Mouse (Mus musculus): Measurements from ENCODE around the gene Coro6. TPM values are rescaled to one million over a fixed set of nuclear protein-coding genes. Genes with fewer than 3 reads are reported as not detected.

Gene Coro6
- polyA plus RNA-seq, 1 experiment: 0.02 TPM

GRCm38 (mm10) chr11:77511336-77511735 lies 49.1 kb downstream of the Coro6 start:
- TF ChIP-seq GATA1 (IDR thresholded peaks at IDR 0.05; ENCODE audit: low read length): no peak

GRCm38 (mm10) chr11:77512891-77513810 lies 50.9 kb downstream of the Coro6 start:
- TF ChIP-seq GATA1 (IDR thresholded peaks at IDR 0.05; ENCODE audit: low read length): no peak

GRCm38 (mm10) chr11:77513811-77514170 lies 51.6 kb downstream of the Coro6 start:
- TF ChIP-seq GATA1 (IDR thresholded peaks at IDR 0.05; ENCODE audit: low read length): no peak

GRCm38 (mm10) chr11:77514281-77514831 lies 52.1 kb downstream of the Coro6 start:
- no peak for TF ChIP-seq GATA1 (IDR thresholded peaks at IDR 0.05; ENCODE audit: low read length)

GRCm38 (mm10) chr11:77514832-77515636 lies 52.8 kb downstream of the Coro6 start, which contains the start of gene Abhd15:
Gene Abhd15 (plus strand): TSS chr11:77515121.
- TF ChIP-seq GATA1 (IDR thresholded peaks at IDR 0.05; ENCODE audit: low read length): no peak

GRCm38 (mm10) chr11:77515637-77516552 lies 53.7 kb downstream of the Coro6 start, which contains the start of gene Trp53i13:
Gene Trp53i13 (minus strand): TSS chr11:77515980.
- TF ChIP-seq GATA1 (IDR thresholded peaks at IDR 0.05; ENCODE audit: low read length): no peak

GRCm38 (mm10) chr11:77516553-77517425 lies 54.6 kb downstream of the Coro6 start:
- no peak for TF ChIP-seq GATA1 (IDR thresholded peaks at IDR 0.05; ENCODE audit: low read length)

GRCm38 (mm10) chr11:77518051-77518798 lies 56.0 kb downstream of the Coro6 start:
- no peak for TF ChIP-seq GATA1 (IDR thresholded peaks at IDR 0.05; ENCODE audit: low read length)

GRCm38 (mm10) chr11:77519043-77519442 lies 56.8 kb downstream of the Coro6 start, which contains the start of gene Gm10392:
Gene Gm10392 (minus strand): TSS chr11:77519198.
- no peak for TF ChIP-seq GATA1 (IDR thresholded peaks at IDR 0.05; ENCODE audit: low read length)

Other genes with a start within 250 kb of the Coro6 start
- 30.2 and 31.1 TPM in 2 replicates for gene Ssh2, start 246.1 kb upstream of the Coro6 start, polyA plus RNA-seq (2012)
- gene Ankrd13b, start 27.3 kb downstream of the Coro6 start, polyA plus RNA-seq (2012): 4.6 and 5.0 TPM in 2 replicates
- gene Git1, start 31.2 kb downstream of the Coro6 start, polyA plus RNA-seq (2012): 92.9 and 94.7 TPM in 2 replicates
- 0.29 and 0.30 TPM in 2 replicates for gene Abhd15, start 52.7 kb downstream of the Coro6 start, polyA plus RNA-seq (2012)
- 5.1 and 6.8 TPM in 2 replicates for gene Trp53i13, start 53.6 kb downstream of the Coro6 start, polyA plus RNA-seq (2012)
- gene Gm10392, start 56.8 kb downstream of the Coro6 start, polyA plus RNA-seq (2012): not detected in 2 replicates
- gene Taok1, start 145.4 kb downstream of the Coro6 start, polyA plus RNA-seq (2012): 2.8 and 3.0 TPM in 2 replicates
- 29.8 and 35.6 TPM in 2 replicates for gene Nufip2, start 223.7 kb downstream of the Coro6 start, polyA plus RNA-seq (2012)